Mouse (Mus musculus) stomach, postnatal 0 days (tissue): ENCODE results near the gene Gm45837. TPM values are rescaled to one million over a fixed set of nuclear protein-coding genes. Genes with fewer than 3 reads are reported as not detected.

Experiments used
- ATAC-seq: fragments of 200-750 bp; cut with Nextera tagmentation; 2 replicates; pipeline ENCODE4 v1.8.0; 2017; ENCODE audit not compliant: low FRiP score, low TSS enrichment
- DNase-seq: peaks from one replicate; pipeline ENCODE4 v3.0.0-alpha.2; 2016; ENCODE audit warnings: low spot score
- H3K27ac ChIP-seq: fragments of 300-500 bp; sonication (generic); replicated peaks from 2 replicates; pipeline ENCODE4 v1.5.1; 2014; ENCODE audit warnings: mild to moderate bottlenecking, control low read depth
- H3K27me3 ChIP-seq: fragments of 300-500 bp; sonication (generic); 2 replicates; pipeline ENCODE4 v1.6.1; 2014; ENCODE audit warnings: low read length; ENCODE audit not compliant: control insufficient read depth, insufficient read depth
- H3K36me3 ChIP-seq: fragments of 300-500 bp; sonication (generic); 2 replicates; pipeline ENCODE4 v1.6.1; 2014; ENCODE audit warnings: low read length, mixed read lengths; ENCODE audit not compliant: control insufficient read depth, insufficient read depth
- H3K4me1 ChIP-seq: fragments of 300-500 bp; sonication (generic); replicated peaks from 2 replicates; pipeline ENCODE4 v1.6.1; 2014; ENCODE audit warnings: antibody characterized with exemption; ENCODE audit not compliant: control insufficient read depth, insufficient read depth
- H3K4me2 ChIP-seq: fragments of 300-500 bp; sonication (generic); replicated peaks from 2 replicates; pipeline ENCODE4 v1.6.1; 2014; ENCODE audit warnings: low read depth, mild to moderate bottlenecking, control low read depth, moderate library complexity
- H3K4me3 ChIP-seq: fragments of 300-500 bp; sonication (generic); 2 replicates; pipeline ENCODE4 v1.5.1; 2014; ENCODE audit warnings: low read depth, low read length, control low read depth
- H3K9ac ChIP-seq: fragments of 300-500 bp; sonication (generic); 2 replicates; pipeline ENCODE4 v1.6.1; 2014; ENCODE audit warnings: mild to moderate bottlenecking, low read length, control low read depth, mixed read lengths
- H3K9me3 ChIP-seq: fragments of 300-500 bp; sonication (generic); 2 replicates; pipeline ENCODE4 v1.6.1; 2016; ENCODE audit warnings: low read length; ENCODE audit not compliant: control insufficient read depth
- CTCF ChIP-seq: IDR thresholded peaks from 2 replicates; pipeline ENCODE4 v1.5.1; 2016; ENCODE audit warnings: antibody characterized with exemption, low read depth, mild to moderate bottlenecking, moderate library complexity
- EP300 ChIP-seq: optimal IDR thresholded peaks from 2 replicates; pipeline ENCODE3; 2016; ENCODE audit warnings: antibody characterized with exemption
- WGBS: fragments of 180-500 bp; shearing (Covaris S2); extraction: QIAGEN DNeasy Blood & Tissue Kit; methylation state at CpG from one replicate; pipeline ENCODE4 v1.1.7; 2014; 5-methylcytosine and 5-hydroxymethylcytosine counted together
- polyA plus RNA-seq: library from polyadenylated mRNA; unstranded; fragments of >200 nt; fragmentation: Nextera tagmentation; extraction: Ambion mirVana; gene quantifications from 2 replicates; pipeline ENCODE4 v1.2.1, GENCODE M21; 2015

Gene Gm45837
- polyA plus RNA-seq, 1 experiment from 2014 or later: 0.24 TPM

DNA sequence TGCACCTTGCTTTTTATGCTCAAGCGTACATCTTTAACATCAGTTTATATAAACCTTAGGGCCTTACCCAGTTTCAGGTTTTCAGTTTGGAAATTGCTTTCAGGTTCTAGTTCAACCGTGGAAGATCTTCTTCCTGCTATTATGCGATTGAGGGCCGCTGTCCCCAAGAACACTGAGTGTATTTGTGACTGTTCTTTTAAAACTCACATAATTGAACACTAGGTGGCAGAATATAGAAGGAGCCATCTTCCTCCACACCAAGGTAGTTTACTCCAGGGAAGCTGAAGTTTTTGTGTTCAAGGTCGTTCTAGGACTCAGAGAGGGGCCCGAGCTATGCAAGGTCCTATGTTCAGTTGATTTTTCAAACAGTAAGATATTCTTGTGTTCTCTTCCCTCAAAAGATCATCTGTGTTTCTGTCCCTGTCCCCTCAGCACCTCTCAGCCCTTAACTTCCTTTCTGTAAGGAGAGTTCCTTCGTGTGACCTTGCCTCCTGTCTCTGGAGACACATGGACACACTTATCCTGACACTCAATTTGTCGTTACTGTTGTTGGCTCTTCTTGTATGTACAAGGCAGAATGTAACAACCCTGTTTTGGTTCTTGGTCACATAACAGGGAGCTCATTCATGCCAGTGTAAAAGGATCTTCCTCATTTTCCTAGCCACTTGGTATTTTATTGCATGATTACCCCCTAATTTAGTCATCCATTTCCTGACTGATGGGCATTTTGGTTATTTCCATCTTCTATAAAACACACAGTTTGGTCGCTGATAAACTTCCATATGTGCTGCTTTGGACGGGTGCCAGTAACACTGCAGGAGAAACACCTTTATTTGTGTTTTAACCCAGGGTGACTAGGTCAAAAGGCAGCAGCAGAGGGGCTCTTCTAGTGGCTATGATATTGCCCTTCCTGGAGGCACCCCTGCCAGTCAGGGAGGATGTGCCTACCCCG lies 42.5 kb upstream of the Gm45837 start:
- DNase-seq (no peak), ATAC-seq (no peak)
- Histone ChIP-seq H3K27me3 (no peaks in the 10 kb centered on the region), H3K4me1 (no peaks in the 10 kb centered on the region), H3K9me3 (no peaks in the 10 kb centered on the region), H3K27ac (no peak overlapping the region), H3K4me3 (no peak overlapping the region), H3K36me3 (no peaks in the 10 kb centered on the region), H3K4me2 (no peak overlapping the region), H3K9ac (no peak overlapping the region)
- no peak for TF ChIP-seq EP300
- TF ChIP-seq CTCF: peak; percentile 71
- 47% methylated on average over 11 of the region's 11 CpGs for WGBS

- DNase-seq: no peak
- H3K9ac ChIP-seq: no peak overlapping the region
Measured at GRCm38 (mm10) chr7:101369666-101370065, 41.0 kb upstream of the Gm45837 start.

DNA sequence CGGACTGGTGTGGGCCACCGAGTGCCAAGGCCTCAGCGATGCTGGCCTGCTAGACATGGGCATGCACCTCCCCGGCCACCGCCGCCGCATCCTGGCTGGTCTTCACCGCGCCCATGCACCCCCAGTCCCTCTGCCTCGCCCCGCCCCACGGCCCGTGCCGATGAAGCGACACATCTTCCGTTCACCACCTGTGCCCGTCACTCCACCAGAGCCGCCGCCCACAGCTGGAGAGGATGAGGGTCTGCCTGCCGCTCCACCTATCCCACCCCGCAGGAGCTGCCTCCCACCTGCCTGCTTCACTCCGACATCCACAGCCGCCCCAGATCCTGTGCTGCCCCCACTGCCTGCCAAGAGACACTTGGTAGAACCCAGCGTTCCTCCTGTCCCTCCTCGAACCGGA lies 37.6 kb upstream of the Gm45837 start:
- ATAC-seq (no peak), DNase-seq (no peak)
- no peaks in the 10 kb centered on the region for H3K4me1 ChIP-seq
- H3K4me2 ChIP-seq: no peak overlapping the region
- no peaks in the 10 kb centered on the region for H3K36me3 ChIP-seq
- no peaks in the 10 kb centered on the region for H3K9me3 ChIP-seq
- no peaks in the 10 kb centered on the region for H3K27me3 ChIP-seq
- WGBS: 85% methylated on average over 22 of the region's 26 CpGs
- no peak for TF ChIP-seq EP300
- TF ChIP-seq CTCF: no peak
- H3K9ac ChIP-seq: no peak overlapping the region
- no peak overlapping the region for H3K27ac ChIP-seq
- H3K4me3 ChIP-seq: no peak overlapping the region

More at GRCm38 (mm10) chr7:101369666-101370065, 41.0 kb upstream of the Gm45837 start:
- H3K27me3 ChIP-seq: no peaks in the 10 kb centered on the region
- H3K4me2 ChIP-seq: no peak overlapping the region
- no peaks in the 10 kb centered on the region for H3K9me3 ChIP-seq
- H3K27ac ChIP-seq: no peak overlapping the region
- ATAC-seq: no peak
- no peak for TF ChIP-seq EP300
- TF ChIP-seq CTCF: no peak
- no peaks in the 10 kb centered on the region for H3K36me3 ChIP-seq
- H3K4me1 ChIP-seq: no peaks in the 10 kb centered on the region
- WGBS: 74% methylated on average over 7 of the region's 7 CpGs
- H3K4me3 ChIP-seq: no peak overlapping the region

GRCm38 (mm10) chr7:101374155-101374554 lies 36.5 kb upstream of the Gm45837 start:
- no peak overlapping the region for H3K27ac ChIP-seq
- TF ChIP-seq CTCF (peak; percentile 94), EP300 (no peak)
- H3K9me3 ChIP-seq: no peaks in the 10 kb centered on the region
- H3K27me3 ChIP-seq: no peaks in the 10 kb centered on the region
- DNase-seq (no peak), ATAC-seq (no peak)
- H3K4me3 ChIP-seq: no peak overlapping the region
- no peaks in the 10 kb centered on the region for H3K4me1 ChIP-seq
- H3K36me3 ChIP-seq: no peaks in the 10 kb centered on the region
- no peak overlapping the region for H3K4me2 ChIP-seq
- no peak overlapping the region for H3K9ac ChIP-seq

DNA sequence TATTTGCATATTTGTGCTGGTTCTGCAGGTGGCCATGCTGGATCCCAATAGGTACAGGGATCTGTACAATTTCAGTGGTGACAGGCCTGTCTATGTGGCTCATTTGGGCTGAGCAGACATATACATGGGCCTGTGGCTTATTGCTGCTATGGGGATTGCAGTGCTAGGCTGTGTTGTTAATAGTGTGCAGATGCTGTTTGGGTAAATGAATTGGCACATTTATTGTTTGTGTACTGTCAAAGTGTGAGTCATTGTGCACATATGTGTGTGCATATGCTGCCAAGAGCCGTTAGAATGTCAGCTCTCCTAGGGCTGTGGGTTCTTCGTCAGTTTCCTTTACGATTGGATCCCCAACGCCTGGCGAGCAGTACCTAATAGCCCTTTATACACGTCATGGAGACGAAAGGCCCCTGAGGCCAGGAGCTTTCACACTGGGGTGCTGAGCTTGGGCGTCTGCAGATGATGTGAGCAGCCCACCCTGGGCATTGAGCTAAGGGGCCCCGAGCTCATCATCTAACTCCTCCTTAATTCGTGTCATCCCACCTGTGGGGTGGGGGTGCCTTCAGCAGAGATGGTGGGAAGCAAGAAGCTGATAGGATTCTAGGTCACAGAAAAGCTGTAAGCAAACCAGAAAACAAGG lies 33.9 kb upstream of the Gm45837 start:
- DNase-seq: no peak
- Histone ChIP-seq H3K9ac (no peak overlapping the region), H3K27ac (peak overlapping the region; percentile 88; the same call in 1 of the 2 replicates)

More for the DNA sequence above, 33.9 kb upstream of the Gm45837 start:
- no peaks in the 10 kb centered on the region for H3K36me3 ChIP-seq
- no peak overlapping the region for H3K4me3 ChIP-seq
- no peak overlapping the region for H3K4me2 ChIP-seq
- no peaks in the 10 kb centered on the region for H3K9me3 ChIP-seq
- H3K4me1 ChIP-seq: no peaks in the 10 kb centered on the region
- no peaks in the 10 kb centered on the region for H3K27me3 ChIP-seq
- WGBS: 69% methylated on average over 10 of the region's 10 CpGs
- TF ChIP-seq CTCF: no peak
- no peak for TF ChIP-seq EP300
- ATAC-seq: no peak
